Mouse (Mus musculus): ENCODE measurements around the gene Pde8a.

DNA sequence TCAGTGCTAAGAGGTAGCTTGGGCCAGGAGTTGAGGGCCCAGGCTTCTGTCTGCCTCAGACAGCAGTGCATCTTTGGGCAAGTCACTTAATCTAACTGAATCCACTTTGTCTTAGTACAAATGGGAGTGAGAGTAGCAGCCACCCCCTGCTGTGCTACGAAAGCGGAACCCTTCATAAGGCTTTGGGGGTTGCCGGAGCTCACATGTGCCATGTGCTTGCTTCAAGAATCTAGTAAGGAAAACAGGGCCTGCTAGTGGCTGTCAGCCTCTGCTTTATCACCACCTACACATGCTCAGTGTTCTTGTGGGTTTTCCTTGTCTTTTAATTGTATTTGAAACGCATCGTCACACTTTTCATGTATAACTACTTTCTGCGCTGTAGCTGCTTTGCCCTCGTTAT lies 87.9 kb downstream of the Pde8a start:
- no peak for TF ChIP-seq CTCF (IDR thresholded peaks at IDR 0.05; ENCODE audit: borderline replicate concordance, insufficient read depth, low read length)
- TF ChIP-seq POLR2A (IDR thresholded peaks at IDR 0.05; ENCODE audit: low read depth, low read length): no peak
